Mouse (Mus musculus) cortical plate, adult 2 months (tissue): ENCODE measurements around the gene Napa.

ENCODE experiments used
- CTCF ChIP-seq: fragments of 200-500 bp; IDR thresholded peaks from 2 replicates; pipeline ENCODE4 v1.5.1; 2011; ENCODE audit warnings: mild to moderate bottlenecking, control low read depth, low read length; ENCODE audit not compliant: insufficient read depth; ENCODE audit errors: extremely low read depth
- POLR2A ChIP-seq: fragments of 200-500 bp; IDR thresholded peaks from 2 replicates; pipeline ENCODE4 v1.6.1; 2011; ENCODE audit warnings: mild to moderate bottlenecking, low read length, control low read depth; ENCODE audit not compliant: insufficient read depth; ENCODE audit errors: extremely low read depth

GRCm38 (mm10) chr7:16094592-16094991 lies 3.7 kb upstream of the Napa start:
- TF ChIP-seq CTCF, result no peak
- no peak for TF ChIP-seq POLR2A
